Mouse (Mus musculus) megakaryocyte, adult 5-6 weeks (primary cell): ENCODE data around the gene Nfx1. TPM values are rescaled to one million over a fixed set of nuclear protein-coding genes. Genes with fewer than 3 reads are reported as not detected.

ENCODE experiments used
- total RNA-seq, 2 experiments: library from RNA; stranded (forward) in 1 of 2; stranded (reverse) in 1 of 2; fragments of 153-499, 151-499 nt in 1 of 2; fragments of 221-1000, 200-1000 nt in 1 of 2; gene quantifications; 2 replicates each; pipeline versions ENCODE4 v1.2.3 to v1.2.4; 2015 to 2017

Nfx1 gene
- total RNA-seq, 2 experiments from 2014 or later: 29.5 to 41.1 TPM

Other genes with a start within 250 kb of the Nfx1 start
- gene Dnaja1, start 248.8 kb upstream of the Nfx1 start, total RNA-seq (2015): 85.6 and 91.8 TPM in 2 replicates
- gene Dnaja1, start 248.8 kb upstream of the Nfx1 start, total RNA-seq (2017): 209 and 223 TPM in 2 replicates
- gene Smu1, start 213.0 kb upstream of the Nfx1 start, total RNA-seq (2015): 56.4 and 66.7 TPM in 2 replicates
- gene Smu1, start 213.0 kb upstream of the Nfx1 start, total RNA-seq (2017): 94.9 and 100 TPM in 2 replicates
- 75.4 and 79.4 TPM in 2 replicates for gene B4galt1, start 116.9 kb upstream of the Nfx1 start, total RNA-seq (2015)
- gene B4galt1, start 116.9 kb upstream of the Nfx1 start, total RNA-seq (2017): 46.4 and 57.4 TPM in 2 replicates
- gene Spink4, start 50.9 kb upstream of the Nfx1 start, total RNA-seq (2015): not detected in 2 replicates
- not detected in 2 replicates for gene Spink4, start 50.9 kb upstream of the Nfx1 start, total RNA-seq (2017)
- 98.7 and 125 TPM in 2 replicates for gene Bag1, start 22.6 kb upstream of the Nfx1 start, total RNA-seq (2015)
- 276 and 281 TPM in 2 replicates for gene Bag1, start 22.6 kb upstream of the Nfx1 start, total RNA-seq (2017)
- gene Chmp5, start 22.5 kb upstream of the Nfx1 start, total RNA-seq (2015): 94.5 and 109 TPM in 2 replicates
- 150 and 185 TPM in 2 replicates for gene Chmp5, start 22.5 kb upstream of the Nfx1 start, total RNA-seq (2017)
- not detected in 2 replicates for gene Aqp7, start 77.2 kb downstream of the Nfx1 start, total RNA-seq (2015)
- not detected in 2 replicates for gene Aqp7, start 77.2 kb downstream of the Nfx1 start, total RNA-seq (2017)
- not detected in 2 replicates for gene Aqp3, start 127.3 kb downstream of the Nfx1 start, total RNA-seq (2015)
- 0.07 and 0.45 TPM in 2 replicates for gene Aqp3, start 127.3 kb downstream of the Nfx1 start, total RNA-seq (2017)
- 9.2 and 10.0 TPM in 2 replicates for gene Nol6, start 153.5 kb downstream of the Nfx1 start, total RNA-seq (2015)
- 8.2 and 13.4 TPM in 2 replicates for gene Nol6, start 153.5 kb downstream of the Nfx1 start, total RNA-seq (2017)
- 145 and 156 TPM in 2 replicates for gene Ube2r2, start 164.8 kb downstream of the Nfx1 start, total RNA-seq (2015)
- gene Ube2r2, start 164.8 kb downstream of the Nfx1 start, total RNA-seq (2017): 34.4 and 41.3 TPM in 2 replicates